Mouse (Mus musculus): Measurements from ENCODE around the gene Pet117.

Gene Pet117

GRCm38 (mm10) chr2:144382624-144383138 is 13.9 kb downstream of the Pet117 start:
- DNase-seq: no peak

GRCm38 (mm10) chr2:144386296-144386695 is 17.5 kb downstream of the Pet117 start:
- DNase-seq: no peak

GRCm38 (mm10) chr2:144388416-144388815 is 19.6 kb downstream of the Pet117 start:
- DNase-seq: no peak

- DNase-seq: no peak
These were observed 30.7 kb downstream of the Pet117 start for GRCm38 (mm10) chr2:144399531-144399930.

- no peak for DNase-seq
These were observed 31.9 kb downstream of the Pet117 start for GRCm38 (mm10) chr2:144400659-144401058.

- DNase-seq: no peak
These were observed 40.2 kb downstream of the Pet117 start for GRCm38 (mm10) chr2:144409037-144409436.

GRCm38 (mm10) chr2:144410603-144411002 is 41.8 kb downstream of the Pet117 start:
- no peak for DNase-seq

GRCm38 (mm10) chr2:144414646-144415045 is 45.9 kb downstream of the Pet117 start:
- DNase-seq: no peak

GRCm38 (mm10) chr2:144416859-144417258 is 48.1 kb downstream of the Pet117 start:
- no peak for DNase-seq

GRCm38 (mm10) chr2:144418062-144418461 is 49.3 kb downstream of the Pet117 start:
- no peak for DNase-seq

- DNase-seq: no peak
These were observed 53.4 kb downstream of the Pet117 start for GRCm38 (mm10) chr2:144422094-144422675.

Data from spleen, adult 18-20 months (tissue).